Mouse (Mus musculus) small intestine, adult 2 months (tissue): Measurements from ENCODE around the gene Rps6kl1. TPM values are rescaled to one million over a fixed set of nuclear protein-coding genes. Genes with fewer than 3 reads are reported as not detected.
A peak's percentile ranks its signal among the peaks of the same experiment; 100 is the strongest.

Experiments used
- H3K27ac ChIP-seq: fragments of 200-500 bp; 2 replicates; pipeline ENCODE4 v1.5.1; 2012; ENCODE audit warnings: low read depth, low read length, control low read depth, inconsistent platforms; ENCODE audit not compliant: insufficient read depth
- H3K27me3 ChIP-seq: fragments of 200-500 bp; 2 replicates; pipeline ENCODE4 v1.6.1; 2012; ENCODE audit warnings: mild to moderate bottlenecking, moderate library complexity, low read length, inconsistent platforms; ENCODE audit not compliant: control insufficient read depth, insufficient read depth
- H3K36me3 ChIP-seq: fragments of 200-500 bp; 2 replicates; pipeline ENCODE4 v1.6.1; 2012; ENCODE audit warnings: mild to moderate bottlenecking, low read length, control low read depth, inconsistent platforms; ENCODE audit not compliant: control insufficient read depth, insufficient read depth
- H3K4me1 ChIP-seq: fragments of 200-500 bp; 2 replicates; pipeline ENCODE4 v1.6.1; 2012; ENCODE audit warnings: low read length, inconsistent platforms, mixed read lengths; ENCODE audit not compliant: control insufficient read depth, insufficient read depth, insufficient read length
- H3K4me3 ChIP-seq: fragments of 200-500 bp; 2 replicates; pipeline ENCODE4 v1.5.1; 2012; ENCODE audit warnings: low read depth, mild to moderate bottlenecking, control low read depth, inconsistent platforms, low read length, moderate library complexity
- CTCF ChIP-seq: fragments of 200-500 bp; IDR thresholded peaks from 2 replicates; pipeline ENCODE4 v1.5.1; 2012; ENCODE audit warnings: low read depth, mild to moderate bottlenecking, control low read depth, inconsistent platforms, low read length, moderate library complexity, mixed read lengths; ENCODE audit not compliant: insufficient replicate concordance, insufficient read length; ENCODE audit errors: extremely low read depth
- POLR2A ChIP-seq: fragments of 200-500 bp; IDR thresholded peaks from 2 replicates; pipeline ENCODE4 v1.6.1; 2012; ENCODE audit warnings: low read depth, mild to moderate bottlenecking, control low read depth, inconsistent platforms, low read length, moderate library complexity
- WGBS: fragments of 180-500 bp; shearing (Covaris S2); methylation state at CpG from one replicate; pipeline ENCODE4 v1.1.7; 2018; 5-methylcytosine and 5-hydroxymethylcytosine counted together
- polyA plus RNA-seq: library from polyadenylated mRNA; depleted of rRNA; stranded (reverse); fragments of >200 nt; gene quantifications from 2 replicates; pipeline ENCODE4 v1.2.3, GENCODE M21; 2012; rRNA removed

The Rps6kl1 gene
- polyA plus RNA-seq, result 0.25 and 0.68 TPM in 2 replicates

GRCm38 (mm10) chr12:85151002-85151774, at the start of gene Rps6kl1:
TSS of gene Rps6kl1 (minus strand) at chr12:85151264.
- no peak for TF ChIP-seq POLR2A
- TF ChIP-seq CTCF, result no peak
- peaks cover 2% of the 10 kb centered on the region; the same call in 1 of the 2 replicates for H3K4me1 ChIP-seq
- WGBS, result 17% methylated on average over 28 of the region's 28 CpGs
- H3K27ac ChIP-seq, result no peak within 1 kb of the TSS
- no peaks in the 10 kb centered on the region for H3K27me3 ChIP-seq
- no peaks in the 10 kb centered on the region for H3K36me3 ChIP-seq
- peak within 1 kb of the TSS; percentile 41 for H3K4me3 ChIP-seq

GRCm38 (mm10) chr12:85199954-85200353, 48.9 kb upstream of the Rps6kl1 start:
- Histone ChIP-seq H3K4me1 (peaks cover under 1% of the 10 kb centered on the region; the same call in 1 of the 2 replicates), H3K27ac (no peak overlapping the region), H3K27me3 (no peaks in the 10 kb centered on the region), H3K36me3 (no peaks in the 10 kb centered on the region), H3K4me3 (no peak overlapping the region)
- WGBS, result 55% methylated on average over 1 of the region's 1 CpGs
- no peak for TF ChIP-seq POLR2A
- TF ChIP-seq CTCF, result no peak

GRCm38 (mm10) chr12:85197936-85198335, 46.9 kb upstream of the Rps6kl1 start:
- Histone ChIP-seq H3K27me3 (no peaks in the 10 kb centered on the region), H3K27ac (no peak overlapping the region), H3K4me3 (no peak overlapping the region), H3K4me1 (peaks cover 3% of the 10 kb centered on the region; the same call in 1 of the 2 replicates), H3K36me3 (no peaks in the 10 kb centered on the region)
- WGBS, result 53% methylated on average over 8 of the region's 8 CpGs
- TF ChIP-seq POLR2A, result no peak
- TF ChIP-seq CTCF, result no peak

GRCm38 (mm10) chr12:85197371-85197770, 46.3 kb upstream of the Rps6kl1 start:
- Histone ChIP-seq H3K27me3 (no peaks in the 10 kb centered on the region), H3K4me1 (peaks cover 7% of the 10 kb centered on the region), H3K4me3 (no peak overlapping the region), H3K27ac (no peak overlapping the region), H3K36me3 (no peaks in the 10 kb centered on the region)
- WGBS, result 82% methylated on average over 7 of the region's 7 CpGs
- TF ChIP-seq CTCF (no peak), POLR2A (no peak)

- 91% methylated on average over 10 of the region's 10 CpGs for WGBS
- no peak overlapping the region for H3K4me3 ChIP-seq
Observed at GRCm38 (mm10) chr12:85196191-85196590, 45.1 kb upstream of the Rps6kl1 start.

GRCm38 (mm10) chr12:85195086-85195485, 44.0 kb upstream of the Rps6kl1 start:
- Histone ChIP-seq H3K4me1 (peaks cover 9% of the 10 kb centered on the region), H3K27ac (no peak overlapping the region)
- 69% methylated on average over 5 of the region's 5 CpGs for WGBS

More at GRCm38 (mm10) chr12:85196191-85196590, 45.1 kb upstream of the Rps6kl1 start:
- Histone ChIP-seq H3K27me3 (no peaks in the 10 kb centered on the region), H3K4me1 (peaks cover 9% of the 10 kb centered on the region), H3K27ac (no peak overlapping the region), H3K36me3 (no peaks in the 10 kb centered on the region)
- TF ChIP-seq CTCF, result no peak
- TF ChIP-seq POLR2A, result no peak

GRCm38 (mm10) chr12:85194623-85195018, 43.6 kb upstream of the Rps6kl1 start:
- no peaks in the 10 kb centered on the region for H3K36me3 ChIP-seq
- H3K4me3 ChIP-seq, result no peak overlapping the region
- H3K27me3 ChIP-seq, result no peaks in the 10 kb centered on the region
- H3K27ac ChIP-seq, result peak overlapping the region; percentile 24
- WGBS, result 21% methylated on average over 4 of the region's 4 CpGs
- H3K4me1 ChIP-seq, result peaks cover 9% of the 10 kb centered on the region
- TF ChIP-seq POLR2A, result no peak
- no peak for TF ChIP-seq CTCF

More at GRCm38 (mm10) chr12:85195086-85195485, 44.0 kb upstream of the Rps6kl1 start:
- Histone ChIP-seq H3K36me3 (no peaks in the 10 kb centered on the region), H3K27me3 (no peaks in the 10 kb centered on the region), H3K4me3 (no peak overlapping the region)
- TF ChIP-seq CTCF (no peak), POLR2A (no peak)
